Mouse (Mus musculus): ENCODE results near the gene Csf3.

GRCm38 (mm10) chr11:98741051-98741620 lies 40.1 kb downstream of the Csf3 start:
- TF ChIP-seq EP300 (IDR thresholded peaks at IDR 0.05; ENCODE audit: low read depth) (no peak), CTCF (IDR thresholded peaks at IDR 0.05; ENCODE audit: low read depth) (no peak)
